Mouse (Mus musculus): ENCODE results near the gene Hist1h2bg.
A peak's percentile ranks its signal among the peaks of the same experiment; 100 is the strongest.

Hist1h2bg gene

GRCm38 (mm10) chr13:23611638-23612037, 40.4 kb downstream of the Hist1h2bg start:
- no peak for DNase-seq (ENCODE audit: low read depth, low spot score)

DNA sequence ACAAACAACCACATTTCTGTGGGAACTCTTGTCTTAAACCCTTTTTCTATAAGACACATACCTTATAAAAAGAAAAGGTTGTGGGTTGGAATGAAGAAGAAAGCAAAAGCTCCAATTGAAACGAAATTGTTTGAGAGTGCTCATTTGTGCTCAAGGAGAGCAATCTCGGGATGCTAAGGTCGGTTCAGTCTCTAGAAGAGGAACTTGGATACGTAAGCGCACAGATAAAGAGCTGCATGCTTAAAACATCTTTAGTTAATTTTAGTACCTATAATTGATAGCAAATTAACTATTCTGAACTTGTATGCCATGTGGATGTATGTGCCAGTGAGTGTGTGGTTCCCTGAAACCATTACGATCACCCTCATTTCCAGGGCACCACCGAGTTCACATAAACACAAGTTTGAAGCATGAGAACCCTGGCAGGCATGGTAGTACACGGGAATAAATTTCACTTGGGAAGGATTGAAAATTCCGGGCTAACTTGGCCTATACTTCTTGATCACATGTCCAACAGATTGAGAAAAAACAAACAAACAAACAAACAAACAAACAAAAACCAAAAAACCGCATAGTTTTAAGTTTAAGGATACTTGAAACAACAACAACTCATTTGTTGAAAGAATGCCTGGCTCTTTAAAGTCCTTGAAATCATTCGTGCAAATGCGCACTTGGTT, 49.0 kb downstream of the Hist1h2bg start:
- peak; percentile 14 for DNase-seq (ENCODE audit: low read depth, low spot score)

DNA sequence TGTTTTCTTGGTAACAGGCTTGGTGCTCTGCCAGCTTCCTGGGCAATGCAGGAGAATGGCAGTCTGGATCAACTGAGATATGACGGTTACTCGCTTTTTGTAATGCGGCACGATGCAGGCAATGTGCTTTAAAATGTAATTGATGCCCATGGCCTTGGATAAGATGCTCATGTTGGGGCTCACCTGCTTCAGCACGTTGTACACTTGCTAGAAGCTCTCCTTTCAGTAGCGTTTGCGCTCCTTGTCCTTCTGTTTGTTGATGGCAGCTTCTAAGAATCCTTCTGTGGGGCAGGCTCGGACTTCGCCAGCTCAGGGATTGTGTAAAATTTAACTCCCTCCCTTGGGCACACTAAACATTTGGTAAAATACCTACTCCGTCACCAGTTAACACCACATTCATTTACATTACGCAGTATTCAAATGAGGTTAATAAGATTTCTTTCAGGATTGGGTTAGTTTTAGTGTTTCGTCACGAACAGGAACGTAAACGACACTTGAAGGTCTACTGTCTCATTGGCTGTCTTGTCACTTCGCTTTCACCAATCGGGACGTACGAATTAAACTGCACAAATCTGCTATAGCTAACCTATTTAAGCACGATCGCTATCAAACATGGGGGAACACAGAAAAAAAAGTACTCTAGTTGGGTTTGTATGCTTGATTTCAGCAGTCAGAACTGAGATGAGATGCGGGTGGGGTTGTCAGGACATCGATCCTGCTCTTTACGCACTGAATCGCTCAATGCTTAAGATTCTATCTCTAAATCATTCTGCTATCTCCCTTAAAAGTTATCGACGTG, 49.7 kb downstream of the Hist1h2bg start, which contains the start of gene Hist1h2be:
TSS of gene Hist1h2be (minus strand) at position 392 of the 799 bp plus-strand sequence.
- DNase-seq (ENCODE audit: low read depth, low spot score) = peak; percentile 99

Data from brain, adult 2 months (tissue).